Mouse (Mus musculus): ENCODE measurements around the gene Gm49396. TPM values are rescaled to one million over a fixed set of nuclear protein-coding genes. Genes with fewer than 3 reads are reported as not detected.

Gene Gm49396
- polyA plus RNA-seq, 1 experiment from 2014 or later = 3.6 TPM

DNA sequence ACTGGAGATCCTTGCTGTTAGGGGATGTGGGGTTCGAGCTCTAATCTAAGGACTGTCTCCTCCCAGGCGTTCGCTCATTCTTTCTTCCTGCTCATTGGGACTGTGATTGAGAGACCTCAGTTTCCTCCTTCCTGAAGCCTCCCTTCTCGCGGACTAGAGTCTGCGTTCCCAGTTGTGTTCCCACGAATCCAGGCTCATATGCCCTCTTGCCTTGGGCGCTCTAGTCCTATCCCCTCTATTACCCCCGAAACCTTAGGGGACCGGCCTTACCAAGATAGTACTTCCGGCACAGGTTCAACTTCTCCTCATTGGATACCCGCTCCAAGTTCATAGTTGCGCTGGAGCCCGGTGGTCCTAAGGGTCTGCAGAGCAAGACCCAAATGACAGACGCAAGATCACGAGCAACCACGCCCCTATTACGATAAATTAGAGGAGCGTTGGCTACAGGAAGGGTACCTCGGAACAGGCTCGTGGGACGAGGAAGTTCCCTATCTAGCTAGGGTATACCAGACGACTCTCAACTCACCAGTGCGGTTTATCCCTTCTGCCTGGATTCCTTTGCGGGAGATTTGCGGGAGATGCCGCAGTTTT, 523 bp upstream of the Gm49396 start:
- H3K27me3 ChIP-seq = no peaks in the 10 kb centered on the region
- TF ChIP-seq CTCF (IDR thresholded peaks at IDR 0.05) = no peak
- CTCF ChIA-PET = no interaction called here
- POLR2A ChIA-PET = interaction anchor here (1.1 kb wide), 1 partner anchor 10 kb away, joined by 3 read pairs; no protein-coding TSS in a partner anchor
- in situ Hi-C loops (cut with MboI; ENCODE audit: low pct_unique_long_range_greater_than_20kb) = no loop called here
- no peak for DNase-seq (ENCODE audit: low read depth, low spot score)
- no peak for ATAC-seq

DNA sequence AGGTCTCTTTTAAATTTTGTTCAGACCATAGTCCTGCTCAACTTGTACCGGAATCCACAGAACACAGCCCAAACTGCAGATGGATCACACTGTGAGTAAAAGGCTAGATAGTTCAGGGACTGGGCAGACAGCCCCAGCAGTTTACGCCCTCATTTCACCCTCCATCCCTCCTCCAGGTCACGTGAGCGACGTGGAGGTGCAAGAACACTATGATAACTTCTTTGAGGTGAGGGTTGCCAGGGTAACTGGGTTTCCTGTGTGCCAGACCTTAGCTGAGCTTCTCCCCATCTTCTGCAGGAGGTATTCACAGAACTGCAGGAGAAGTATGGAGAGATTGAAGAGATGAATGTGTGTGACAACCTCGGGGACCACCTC, 749 bp downstream of the Gm49396 start:
- TF ChIP-seq CTCF (IDR thresholded peaks at IDR 0.05) = no peak
- ChIA-PET CTCF (interaction anchor here (1.1 to 1.5 kb wide), 2 partner anchors 10 to 25 kb away, joined by 5 read pairs; no protein-coding TSS in a partner anchor), POLR2A (no interaction called here)
- ATAC-seq (no peak), DNase-seq (ENCODE audit: low read depth, low spot score) (no peak)
- in situ Hi-C loops (cut with MboI; ENCODE audit: low pct_unique_long_range_greater_than_20kb) = no loop called here
- no peaks in the 10 kb centered on the region for H3K27me3 ChIP-seq

DNA sequence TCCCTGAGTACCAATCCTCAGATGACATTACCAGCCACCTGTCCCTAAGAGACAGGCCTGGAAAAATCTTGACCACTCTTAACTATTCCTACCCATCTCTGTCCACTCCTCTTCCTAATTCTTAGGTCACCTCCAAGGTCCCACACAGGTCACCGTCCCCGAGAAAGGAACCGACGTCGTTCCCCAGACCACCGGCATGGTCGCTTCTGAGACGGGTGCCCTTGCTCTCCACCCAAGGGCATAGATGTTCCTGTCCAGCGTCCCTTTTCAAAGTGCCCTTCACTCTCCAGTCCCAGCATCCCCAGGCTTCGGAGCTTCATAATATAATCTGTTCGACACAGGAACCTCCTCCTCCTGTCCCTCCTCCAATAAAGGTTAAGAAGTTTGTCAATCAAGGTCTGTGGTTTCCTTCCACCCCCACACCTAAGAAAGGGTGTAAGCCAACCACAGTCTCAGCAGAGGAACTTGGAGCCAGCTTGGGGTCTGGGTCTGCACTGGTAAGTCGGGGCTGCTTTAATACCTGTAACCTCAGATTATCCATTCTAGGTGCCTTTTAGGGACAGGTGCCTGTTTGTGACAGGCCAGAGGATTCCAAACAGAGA, 1.9 kb downstream of the Gm49396 start, which contains the start of gene Igflr1:
Gene Igflr1, plus strand, starts transcription at position 458 of the 602 bp plus-strand sequence.
- ATAC-seq = no peak
- POLR2A ChIA-PET = no interaction called here

DNA sequence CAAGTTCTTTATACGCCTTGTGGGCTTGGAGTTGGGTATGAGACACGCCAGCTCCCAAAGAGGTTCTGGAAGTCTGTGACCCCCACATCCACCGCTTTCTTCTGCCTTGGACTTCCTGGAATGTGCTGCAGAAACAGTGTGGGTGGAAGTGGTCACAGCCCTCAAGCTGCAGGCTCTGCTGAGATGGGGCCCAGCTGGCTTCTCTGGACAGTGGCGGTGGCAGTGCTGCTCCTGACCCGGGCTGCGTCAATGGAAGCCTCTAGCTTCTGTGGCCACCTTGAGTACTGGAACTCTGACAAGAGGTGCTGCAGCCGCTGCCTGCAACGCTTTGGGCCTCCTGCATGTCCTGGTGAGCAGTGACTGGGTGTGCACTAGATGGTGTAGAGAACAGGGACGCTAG, 2.9 kb downstream of the Gm49396 start:
- ChIA-PET POLR2A (interaction anchor here (1.0 kb wide), 1 partner anchor 9 kb away, joined by 3 read pairs; no protein-coding TSS in a partner anchor), CTCF (no interaction called here)
- DNase-seq (ENCODE audit: low read depth, low spot score) = no peak
- in situ Hi-C loops (cut with MboI; ENCODE audit: low pct_unique_long_range_greater_than_20kb) = no loop called here
- no peak for TF ChIP-seq CTCF (IDR thresholded peaks at IDR 0.05)
- no peak for ATAC-seq
- no peaks in the 10 kb centered on the region for H3K27me3 ChIP-seq

More for the DNA sequence above, 1.9 kb downstream of the Gm49396 start, which contains the start of gene Igflr1:
- in situ Hi-C loops (cut with MboI; ENCODE audit: low pct_unique_long_range_greater_than_20kb) = no loop called here
- no peak for DNase-seq (ENCODE audit: low read depth, low spot score)
- H3K27me3 ChIP-seq = no peaks in the 10 kb centered on the region
- CTCF ChIA-PET = interaction anchor here (1.1 kb wide), 1 partner anchor 9 kb away, joined by 5 read pairs; no protein-coding TSS in a partner anchor
- no peak for TF ChIP-seq CTCF (IDR thresholded peaks at IDR 0.05)

DNA sequence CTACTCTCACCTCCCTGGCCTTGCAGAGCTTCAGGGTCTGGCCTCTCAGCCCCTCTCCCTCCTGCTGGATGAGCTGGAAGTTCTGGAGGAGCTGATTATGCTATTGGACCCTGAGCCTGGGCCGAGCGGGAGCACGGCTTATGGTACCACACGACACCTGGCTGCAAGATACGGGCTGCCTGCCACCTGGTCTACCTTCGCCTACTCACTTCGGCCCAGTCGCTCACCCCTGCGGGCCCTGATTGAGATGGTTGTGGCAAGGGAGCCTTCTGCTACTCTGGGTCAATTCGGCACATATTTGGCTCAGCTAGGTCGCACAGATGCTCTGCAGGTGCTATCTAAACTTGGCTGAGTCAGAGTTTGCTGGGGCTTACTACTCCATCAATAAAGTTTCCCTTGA, 4.4 kb downstream of the Gm49396 start:
- no peaks in the 10 kb centered on the region for H3K27me3 ChIP-seq
- TF ChIP-seq CTCF (IDR thresholded peaks at IDR 0.05) = no peak
- in situ Hi-C loops (cut with MboI; ENCODE audit: low pct_unique_long_range_greater_than_20kb) = no loop called here
- DNase-seq (ENCODE audit: low read depth, low spot score) (no peak), ATAC-seq (no peak)
- ChIA-PET CTCF (no interaction called here), POLR2A (interaction anchor here (1.3 to 1.7 kb wide), 2 partner anchors 9 to 13 kb away, joined by 3 to 4 read pairs; no protein-coding TSS in a partner anchor)

DNA sequence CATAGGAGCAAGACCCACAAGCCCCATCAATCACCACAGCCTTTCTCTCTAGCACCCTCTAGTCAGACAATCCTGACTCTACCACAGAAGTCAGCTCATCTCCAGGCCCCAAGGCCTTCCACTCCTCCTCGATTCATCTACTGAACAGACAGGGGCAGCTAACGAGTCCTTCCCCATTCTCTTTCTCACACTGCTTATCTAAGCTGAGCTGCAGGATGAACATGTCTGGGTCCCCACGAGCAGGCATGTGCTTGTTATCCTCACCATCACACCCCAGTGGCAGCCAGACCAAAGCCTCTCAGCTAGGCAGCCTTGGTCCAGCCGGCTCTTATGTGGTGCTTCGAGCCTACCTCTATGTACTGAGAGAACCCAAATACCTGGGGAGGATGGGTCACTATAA, 9.2 kb downstream of the Gm49396 start:
- in situ Hi-C loops (cut with MboI; ENCODE audit: low pct_unique_long_range_greater_than_20kb) = no loop called here
- POLR2A ChIA-PET = interaction anchor here (1.1 to 2.2 kb wide), 2 partner anchors 10 to 13 kb away, joined by 3 to 12 read pairs; no protein-coding TSS in a partner anchor
- H3K27me3 ChIP-seq = no peaks in the 10 kb centered on the region
- no peak for ATAC-seq
- CTCF ChIA-PET = interaction anchor here (0.9 to 1.4 kb wide), 2 partner anchors 9 to 97 kb away, joined by 3 to 6 read pairs; no protein-coding TSS in a partner anchor
- TF ChIP-seq CTCF (IDR thresholded peaks at IDR 0.05) = no peak
- no peak for DNase-seq (ENCODE audit: low read depth, low spot score)

DNA sequence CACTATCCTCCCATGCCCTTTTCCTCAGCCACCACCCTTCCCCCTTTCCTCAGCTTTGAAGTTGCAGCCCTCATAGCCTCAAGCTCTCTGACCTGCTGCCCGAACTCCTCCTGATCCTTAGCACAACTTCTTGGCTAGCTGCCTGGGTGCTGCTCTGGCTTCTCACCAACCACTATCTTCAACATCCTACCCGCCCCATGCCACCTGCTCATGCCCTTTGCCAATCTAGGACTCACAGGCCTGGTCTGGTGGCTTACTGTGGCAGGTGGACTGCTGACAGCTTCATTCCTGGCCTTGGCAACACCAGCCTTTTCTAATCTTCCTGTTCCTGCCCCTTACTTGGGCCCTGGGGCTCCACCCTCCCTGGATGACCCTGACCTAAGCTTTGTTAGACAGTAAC, 9.8 kb downstream of the Gm49396 start:
- ATAC-seq = no peak
- ChIA-PET CTCF (interaction anchor here (0.9 to 1.9 kb wide), 5 partner anchors 8 to 96 kb away, joined by 3 to 6 read pairs (median 5); no protein-coding TSS in a partner anchor), POLR2A (interaction anchor here (1.1 to 2.2 kb wide), 2 partner anchors 9 to 12 kb away, joined by 3 to 12 read pairs; no protein-coding TSS in a partner anchor)
- H3K27me3 ChIP-seq = no peaks in the 10 kb centered on the region
- in situ Hi-C loops (cut with MboI; ENCODE audit: low pct_unique_long_range_greater_than_20kb) = no loop called here
- no peak for TF ChIP-seq CTCF (IDR thresholded peaks at IDR 0.05)
- DNase-seq (ENCODE audit: low read depth, low spot score) = no peak

DNA sequence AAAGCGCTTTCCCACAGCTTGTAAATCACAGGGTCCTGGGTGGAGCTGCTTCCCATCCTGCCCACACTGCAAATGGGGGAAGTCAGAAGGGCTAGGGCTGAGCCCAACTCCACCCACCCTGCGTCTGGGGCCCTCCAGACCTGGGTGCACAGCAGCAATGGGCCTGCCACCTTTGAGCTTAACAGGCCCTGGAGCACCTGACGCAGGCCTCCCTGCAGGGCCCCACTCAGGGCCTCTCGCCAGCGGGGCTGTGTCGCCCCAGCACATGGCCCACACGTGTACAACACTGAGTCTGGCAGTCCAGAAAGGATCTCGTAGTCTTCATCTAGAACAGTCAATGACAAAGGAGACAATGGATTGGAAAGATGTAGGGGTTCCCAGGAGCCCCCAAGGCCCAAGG, 16.8 kb downstream of the Gm49396 start:
- CTCF ChIA-PET = no interaction called here
- POLR2A ChIA-PET = interaction anchor here (1.7 kb wide), 1 partner anchor 12 kb away, joined by 4 read pairs; no protein-coding TSS in a partner anchor
- no peak for ATAC-seq
- no peaks in the 10 kb centered on the region for H3K27me3 ChIP-seq
- TF ChIP-seq CTCF (IDR thresholded peaks at IDR 0.05) = no peak
- DNase-seq (ENCODE audit: low read depth, low spot score) = no peak
- in situ Hi-C loops (cut with MboI; ENCODE audit: low pct_unique_long_range_greater_than_20kb) = no loop called here

DNA sequence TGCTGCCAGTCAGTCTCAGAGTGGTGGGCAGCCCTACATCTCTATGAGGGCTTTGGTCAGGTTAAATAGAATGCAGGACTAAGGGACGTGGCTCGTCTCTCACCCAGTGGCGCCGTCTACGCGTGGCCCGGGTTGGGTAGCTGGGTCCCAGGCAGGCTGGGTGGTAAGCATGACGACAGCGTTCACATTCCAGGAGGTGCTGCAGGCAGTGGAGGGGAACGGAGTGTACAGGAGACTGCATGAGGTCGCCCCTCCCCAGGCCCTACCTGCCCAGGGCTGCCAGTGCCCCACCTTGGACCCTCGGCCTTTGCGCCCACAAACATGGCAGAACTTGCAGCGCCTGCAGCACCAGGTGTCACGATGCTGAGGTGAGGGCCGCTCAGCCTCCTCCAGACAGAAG, 18.4 kb downstream of the Gm49396 start:
- DNase-seq (ENCODE audit: low read depth, low spot score) (no peak), ATAC-seq (peak; percentile 54)
- ChIA-PET CTCF (interaction anchor here (1.1 to 1.2 kb wide), 2 partner anchors 9 to 10 kb away, joined by 3 to 6 read pairs; no protein-coding TSS in a partner anchor), POLR2A (interaction anchor here (1.2 kb wide), 1 partner anchor 8 kb away, joined by 3 read pairs; no protein-coding TSS in a partner anchor)
- in situ Hi-C loops (cut with MboI; ENCODE audit: low pct_unique_long_range_greater_than_20kb) = no loop called here
- no peak for TF ChIP-seq CTCF (IDR thresholded peaks at IDR 0.05)
- no peaks in the 10 kb centered on the region for H3K27me3 ChIP-seq

DNA sequence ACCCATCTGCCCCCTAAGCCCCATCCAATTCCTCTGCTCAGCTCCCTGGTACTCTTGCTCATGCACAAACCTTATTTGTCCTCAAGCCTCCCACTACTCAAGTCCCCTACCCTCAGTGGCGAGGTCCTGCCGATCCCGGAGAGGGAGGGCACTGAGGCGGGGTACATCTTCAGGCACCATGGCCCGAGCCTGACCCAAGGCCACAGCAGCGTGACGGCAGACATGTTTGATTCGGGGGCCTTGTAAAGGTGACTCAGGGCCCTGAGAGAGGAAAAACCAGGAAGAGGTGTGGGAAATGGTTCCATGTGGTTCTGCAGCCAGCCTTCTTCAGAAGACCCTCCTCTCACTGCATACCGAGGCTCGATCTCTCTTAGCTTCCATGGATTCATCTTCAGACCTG, 21.2 kb downstream of the Gm49396 start:
- no peak for DNase-seq (ENCODE audit: low read depth, low spot score)
- no peak for TF ChIP-seq CTCF (IDR thresholded peaks at IDR 0.05)
- in situ Hi-C loops (cut with MboI; ENCODE audit: low pct_unique_long_range_greater_than_20kb) = no loop called here
- ChIA-PET POLR2A (interaction anchor here (2.4 kb wide), 1 partner anchor 11 kb away, joined by 12 read pairs; no protein-coding TSS in a partner anchor), CTCF (interaction anchor here (1.4 kb wide), 2 partner anchors 11 to 13 kb away, joined by 4 to 5 read pairs; no protein-coding TSS in a partner anchor)
- no peak for ATAC-seq
- H3K27me3 ChIP-seq = no peaks in the 10 kb centered on the region

Measured in Patski (cell line).